Mouse (Mus musculus) embryonic stem cell, embryonic (primary cell): Measurements from ENCODE around the gene Serpina3c.

Source experiments
- CTCF ChIA-PET, 4 experiments: fragments of 300-600 bp in 2 of 4; fragments of 350-600 bp in 2 of 4; sonication (Branson Sonifier 250); formaldehyde crosslinking; loops; one replicate each; lab custom pipeline; 2022; ENCODE audit warnings: inconsistent platforms in 2 of 4; lab: Charles Lee
- POLR2A ChIA-PET, 4 experiments: fragments of 300-600 bp in 2 of 4; fragments of 350-600 bp in 2 of 4; sonication (Branson Sonifier 250); formaldehyde crosslinking; loops; one replicate each; lab custom pipeline; 2022; ENCODE audit warnings: antibody characterized with exemption in 4 of 4, inconsistent platforms in 1 of 4; lab: Charles Lee

The Serpina3c gene

DNA sequence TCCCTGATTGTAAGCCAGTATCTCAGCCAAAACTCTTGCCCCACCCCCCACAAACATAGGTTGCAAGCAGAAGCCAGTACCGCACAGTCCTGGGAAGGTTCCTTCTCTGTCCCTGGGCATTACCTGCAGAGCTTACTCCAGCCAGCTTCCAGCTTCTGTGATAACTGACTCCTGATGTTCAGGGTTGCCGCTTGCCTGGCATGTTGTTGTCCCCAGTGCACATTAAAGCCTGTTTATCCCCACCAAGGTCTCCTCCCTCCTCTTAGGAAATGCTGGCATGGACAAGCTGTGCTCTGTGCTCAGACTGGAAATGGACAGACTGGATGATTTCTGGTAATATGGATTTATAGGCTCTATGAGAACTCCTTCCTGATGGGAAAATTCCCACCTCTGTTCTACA lies at the start of gene Serpina3c:
TSS of gene Serpina3c (minus strand) at position 215 of the 400 bp plus-strand sequence.
- CTCF ChIA-PET = no interaction called here
- POLR2A ChIA-PET = no interaction called here

- POLR2A ChIA-PET = no interaction called here
- CTCF ChIA-PET = interaction anchor here in 1 of 4 experiments (1.7 kb wide), 1 partner anchor 18 kb away, joined by 4 read pairs; no protein-coding TSS in a partner anchor
Measured at GRCm38 (mm10) chr12:104190852-104191251, 37.2 kb upstream of the Serpina3c start.

GRCm38 (mm10) chr12:104189246-104189645 lies 35.6 kb upstream of the Serpina3c start:
- POLR2A ChIA-PET = interaction anchor here in 2 of 4 experiments (0.6 to 1.3 kb wide), 2 partner anchors 10 to 79 kb away, joined by 3 to 5 read pairs; no protein-coding TSS in a partner anchor
- CTCF ChIA-PET = interaction anchor here in 1 of 4 experiments (1.7 kb wide), 1 partner anchor 20 kb away, joined by 4 read pairs; no protein-coding TSS in a partner anchor

GRCm38 (mm10) chr12:104186041-104186581 lies 32.4 kb upstream of the Serpina3c start:
- ChIA-PET POLR2A (no interaction called here), CTCF (no interaction called here)

GRCm38 (mm10) chr12:104185046-104185445 lies 31.4 kb upstream of the Serpina3c start:
- POLR2A ChIA-PET = interaction anchor here in 1 of 4 experiments (0.6 kb wide), 1 partner anchor 755 kb away, joined by 3 read pairs; no protein-coding TSS in a partner anchor
- CTCF ChIA-PET = no interaction called here

DNA sequence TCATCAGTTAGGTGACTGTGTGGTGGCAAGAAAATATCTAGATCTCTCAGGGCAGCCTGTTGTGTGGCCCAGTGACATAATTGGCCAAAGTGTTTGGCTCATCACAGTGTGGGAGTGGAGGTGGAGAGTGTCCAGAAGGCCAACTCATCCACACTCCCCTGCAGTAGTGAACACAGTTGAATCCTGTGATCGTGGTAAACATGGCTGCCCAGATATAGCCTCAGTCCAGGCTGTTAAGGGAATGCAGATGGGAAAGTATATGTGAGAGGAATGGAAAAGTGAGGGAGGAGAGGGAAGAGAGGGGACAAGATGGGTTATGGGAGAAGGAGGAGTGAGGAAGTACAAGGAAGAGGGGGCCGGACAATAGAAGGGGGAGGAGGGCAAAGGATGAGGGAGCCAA lies 25.3 kb upstream of the Serpina3c start:
- ChIA-PET POLR2A (no interaction called here), CTCF (no interaction called here)

DNA sequence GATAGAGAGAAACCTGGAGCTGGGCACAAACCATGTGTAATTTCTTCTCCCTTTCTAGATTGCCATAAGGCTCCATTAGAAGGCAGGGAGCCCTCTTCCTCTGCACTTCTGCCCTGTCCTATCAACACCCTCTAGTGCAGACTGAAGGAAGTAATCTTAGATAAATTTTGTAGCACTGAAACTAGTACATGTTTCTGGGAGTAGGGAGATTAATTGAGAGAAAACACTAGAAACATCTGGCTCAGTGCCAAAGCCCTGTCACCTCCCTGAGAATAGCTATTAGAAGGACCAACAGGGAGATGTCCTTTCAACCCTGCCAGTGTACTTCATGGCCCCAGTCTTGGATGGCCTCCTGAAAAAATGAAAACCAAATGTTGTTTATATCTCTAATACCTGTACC lies 24.9 kb upstream of the Serpina3c start:
- ChIA-PET CTCF (no interaction called here), POLR2A (no interaction called here)

DNA sequence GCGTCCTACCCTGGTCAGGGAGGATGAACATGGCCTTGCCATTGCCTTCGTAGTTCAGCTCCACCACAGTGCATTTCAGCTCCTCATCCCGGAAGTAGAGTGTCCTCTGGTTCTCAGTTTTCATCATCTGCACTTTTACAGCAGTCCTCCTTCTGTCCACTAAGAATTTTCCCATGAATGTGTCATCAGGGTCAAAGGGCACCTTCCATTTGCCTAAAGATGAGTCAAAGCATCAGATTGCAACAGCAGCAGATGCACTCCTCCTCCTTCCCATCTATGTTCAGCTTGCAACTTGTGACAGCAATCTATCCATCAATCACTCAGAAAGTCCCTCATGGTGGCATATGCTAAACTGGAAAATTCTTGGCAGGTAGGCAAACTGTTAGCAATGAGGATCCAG lies 22.0 kb upstream of the Serpina3c start:
- CTCF ChIA-PET = no interaction called here
- POLR2A ChIA-PET = no interaction called here

- ChIA-PET CTCF (no interaction called here), POLR2A (no interaction called here)
Measured at GRCm38 (mm10) chr12:104174747-104175146, 21.1 kb upstream of the Serpina3c start.

DNA sequence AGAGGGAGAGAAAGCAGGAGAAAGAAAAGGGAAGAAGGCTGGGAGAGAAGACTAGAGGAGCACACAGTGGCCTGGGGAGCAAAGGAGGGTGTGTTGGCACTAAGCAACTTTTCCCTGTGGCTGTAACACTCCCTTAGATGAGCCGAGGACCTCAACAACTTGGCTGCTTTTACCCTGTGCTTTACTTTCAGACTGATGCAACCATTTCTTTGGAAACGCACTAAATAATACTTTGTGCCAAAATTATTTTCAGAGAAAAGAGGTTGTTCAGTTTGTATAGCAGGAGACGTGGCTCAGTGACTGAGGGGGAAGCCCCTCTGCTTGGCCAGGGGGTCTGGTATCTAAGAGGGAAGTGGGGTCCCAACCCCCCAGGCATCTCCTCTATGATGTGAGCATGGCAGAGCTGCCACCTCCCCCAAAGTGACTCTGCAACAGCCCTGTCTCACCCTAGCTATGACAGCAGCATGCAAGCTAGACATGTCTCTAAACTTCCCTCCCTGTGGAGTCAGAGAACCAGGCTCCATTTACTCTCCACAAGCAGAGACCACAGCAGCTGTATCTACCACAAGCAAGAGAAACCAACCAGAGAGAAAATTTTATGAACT lies 527 bp downstream of the Serpina3c start:
- POLR2A ChIA-PET = no interaction called here
- CTCF ChIA-PET = no interaction called here

GRCm38 (mm10) chr12:104151989-104152388 lies 1.7 kb downstream of the Serpina3c start:
- ChIA-PET CTCF (no interaction called here), POLR2A (no interaction called here)

DNA sequence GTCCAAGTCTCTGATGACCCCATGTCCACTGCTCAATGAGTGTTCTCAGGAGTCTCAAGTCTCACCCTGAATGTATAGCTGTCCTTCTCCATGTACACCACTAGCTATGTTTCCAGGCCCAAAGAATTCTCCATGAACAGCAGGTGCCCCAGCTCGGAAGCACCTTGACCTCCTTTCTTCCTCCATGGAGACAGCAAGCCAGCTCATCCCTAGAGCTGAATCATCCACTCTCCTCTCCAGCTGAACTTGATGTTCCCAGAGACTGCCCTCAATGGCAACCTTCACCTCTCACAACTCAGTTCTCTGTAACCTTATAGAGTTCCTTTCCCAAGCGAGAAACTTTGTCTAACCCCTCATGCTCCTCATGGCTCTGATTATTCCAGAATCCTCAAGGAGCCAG lies 8.1 kb downstream of the Serpina3c start:
- CTCF ChIA-PET = no interaction called here
- POLR2A ChIA-PET = no interaction called here

DNA sequence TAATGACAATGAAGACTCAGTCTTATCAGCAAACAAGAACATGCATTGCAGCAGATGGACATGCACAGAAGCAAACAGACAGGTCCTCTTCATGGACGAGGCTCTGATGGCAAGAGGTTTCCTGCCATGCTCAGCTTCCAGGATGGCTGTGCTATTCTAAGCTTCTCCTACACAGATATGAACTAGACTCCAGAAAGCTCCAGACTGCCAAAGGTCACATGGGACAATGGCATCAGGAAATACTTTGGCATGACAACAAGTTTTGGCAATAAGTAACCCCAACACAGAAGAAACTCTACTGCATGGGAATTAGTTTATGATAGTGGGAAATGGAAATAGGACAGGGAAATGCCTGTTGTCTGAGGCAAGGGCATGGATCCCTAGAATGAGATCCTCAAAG lies 10.4 kb downstream of the Serpina3c start:
- POLR2A ChIA-PET = no interaction called here
- CTCF ChIA-PET = interaction anchor here in 1 of 4 experiments (0.5 kb wide), 1 partner anchor 275 kb away, joined by 3 read pairs; no protein-coding TSS in a partner anchor

GRCm38 (mm10) chr12:104142427-104142826 lies 11.2 kb downstream of the Serpina3c start:
- ChIA-PET POLR2A (no interaction called here), CTCF (no interaction called here)

GRCm38 (mm10) chr12:104141506-104141905 lies 12.2 kb downstream of the Serpina3c start:
- ChIA-PET POLR2A (no interaction called here), CTCF (interaction anchor here in 1 of 4 experiments (0.5 kb wide), 1 partner anchor 277 kb away, joined by 3 read pairs; no protein-coding TSS in a partner anchor)

DNA sequence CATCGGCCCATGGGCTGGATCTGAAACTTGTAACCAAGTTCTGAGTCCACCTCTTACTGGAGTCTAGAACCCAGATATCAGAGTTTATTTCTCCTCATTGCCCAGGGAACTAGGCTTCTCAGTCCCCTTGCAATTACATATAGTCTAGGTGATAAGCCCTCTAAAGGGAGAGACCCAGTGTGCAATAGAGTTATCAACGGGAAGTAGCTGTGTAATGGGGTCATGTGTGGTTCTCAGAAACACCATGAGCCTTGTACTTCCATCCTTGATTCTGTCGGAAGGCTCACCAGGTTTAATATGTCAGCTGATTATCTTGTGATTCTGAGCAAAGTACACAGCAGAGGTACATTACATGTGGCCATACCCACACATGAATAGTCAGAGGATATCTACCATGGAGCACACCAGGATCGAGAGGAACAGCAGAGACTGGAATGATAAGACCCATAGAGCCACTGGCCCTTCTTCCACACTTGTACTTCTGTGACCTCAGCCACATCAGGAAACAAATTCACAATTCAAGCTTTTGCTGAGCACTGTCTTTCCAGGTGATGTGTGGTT lies 13.0 kb downstream of the Serpina3c start:
- ChIA-PET CTCF (no interaction called here), POLR2A (no interaction called here)

GRCm38 (mm10) chr12:104138216-104138615 lies 15.5 kb downstream of the Serpina3c start:
- ChIA-PET POLR2A (no interaction called here), CTCF (no interaction called here)

DNA sequence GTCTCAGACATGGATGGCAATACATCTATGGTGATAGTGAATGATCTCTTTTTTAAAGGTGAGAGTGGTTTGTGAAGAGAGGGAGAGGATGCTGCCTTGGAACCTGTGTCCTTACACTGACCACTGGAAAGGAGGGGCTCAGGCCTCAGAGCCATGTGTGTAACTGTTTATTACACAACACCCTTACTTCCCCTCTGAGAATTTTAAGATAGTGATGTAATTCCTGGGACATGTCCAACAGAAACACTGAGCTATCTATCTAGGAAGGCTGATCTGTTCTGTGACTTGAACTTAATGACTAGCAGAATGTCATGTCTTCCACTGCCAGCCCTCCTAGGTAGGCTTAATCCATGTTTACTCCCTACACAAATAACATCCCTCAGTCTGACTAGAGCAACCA lies 22.6 kb downstream of the Serpina3c start:
- ChIA-PET CTCF (no interaction called here), POLR2A (no interaction called here)

DNA sequence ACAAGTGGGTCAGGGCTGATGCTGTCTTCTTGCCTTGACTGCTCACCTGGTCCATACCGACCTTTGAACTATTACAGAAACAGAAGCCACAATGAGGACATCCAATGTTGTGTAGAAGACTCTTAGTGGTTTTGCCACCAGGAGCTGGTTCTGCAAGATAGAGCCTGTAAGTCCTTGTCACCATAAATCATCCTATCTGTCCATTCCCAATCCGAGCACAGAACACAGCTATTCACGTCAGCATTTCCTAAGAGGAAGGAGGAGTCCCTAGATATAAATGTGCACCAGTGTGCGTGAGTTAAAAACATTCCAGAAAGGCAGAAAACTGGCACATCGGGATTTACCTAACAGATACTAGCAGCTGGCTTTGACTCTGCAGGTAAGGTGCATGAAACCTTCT lies 26.0 kb downstream of the Serpina3c start, which contains the start of gene Serpina3b:
TSS of gene Serpina3b (plus strand) at position 301 of the 400 bp plus-strand sequence.
- POLR2A ChIA-PET = no interaction called here
- CTCF ChIA-PET = no interaction called here

DNA sequence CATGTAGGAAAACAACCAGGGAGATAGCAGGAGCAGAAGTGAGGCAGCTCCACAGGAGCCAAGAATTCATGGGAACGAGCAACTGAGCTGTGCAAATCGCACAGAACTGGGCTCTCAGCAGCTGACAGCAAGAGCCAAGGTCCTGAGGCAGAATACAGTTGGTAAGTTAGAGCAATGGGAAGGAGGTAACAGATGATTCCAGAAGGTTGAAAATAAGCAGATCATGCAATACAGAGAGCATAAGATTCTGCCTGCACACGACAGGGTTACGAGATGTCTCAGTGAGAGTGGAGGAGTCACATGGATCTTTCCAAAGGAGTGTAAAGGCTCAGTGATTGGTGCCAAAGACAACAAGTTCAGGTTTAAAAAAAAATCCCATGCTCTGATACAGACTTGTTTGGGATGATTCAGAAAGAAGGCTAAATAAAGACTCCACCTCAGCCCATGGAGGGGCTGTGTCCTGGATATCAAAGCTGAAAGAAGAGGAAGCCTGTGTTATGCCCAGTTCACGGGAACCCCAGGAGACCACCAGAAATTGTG lies 28.6 kb downstream of the Serpina3c start:
- POLR2A ChIA-PET = no interaction called here
- CTCF ChIA-PET = no interaction called here
